Mouse (Mus musculus) heart, embryonic 12.5 days (tissue): ENCODE data around the gene Eri3. TPM values are rescaled to one million over a fixed set of nuclear protein-coding genes. Genes with fewer than 3 reads are reported as not detected.
A peak's percentile ranks its signal among the peaks of the same experiment; 100 is the strongest.

ENCODE experiments used
- ATAC-seq: fragments of 200-750 bp; cut with Nextera tagmentation; 2 replicates; pipeline ENCODE4 v1.8.0; 2017; ENCODE audit warnings: moderate TSS enrichment, moderate library complexity; ENCODE audit not compliant: insufficient number of reproducible peaks, low FRiP score
- H3K27ac ChIP-seq: fragments of 300-500 bp; sonication (generic); 2 replicates; pipeline ENCODE4 v1.5.1; 2016; ENCODE audit warnings: mild to moderate bottlenecking, moderate library complexity; ENCODE audit not compliant: poor library complexity, severe bottlenecking
- H3K27me3 ChIP-seq: fragments of 300-500 bp; sonication (generic); replicated peaks from 2 replicates; pipeline ENCODE4 v1.6.1; 2016; ENCODE audit warnings: mild to moderate bottlenecking, moderate library complexity
- H3K36me3 ChIP-seq: fragments of 300-500 bp; sonication (generic); 2 replicates; pipeline ENCODE4 v1.6.1; 2016; ENCODE audit warnings: mild to moderate bottlenecking, moderate library complexity
- H3K4me1 ChIP-seq: fragments of 300-500 bp; sonication (generic); replicated peaks from 2 replicates; pipeline ENCODE4 v1.6.1; 2016; ENCODE audit warnings: mild to moderate bottlenecking
- H3K4me2 ChIP-seq: fragments of 300-500 bp; sonication (generic); 2 replicates; pipeline ENCODE4 v1.6.1; 2016; ENCODE audit warnings: mild to moderate bottlenecking, moderate library complexity
- H3K4me3 ChIP-seq: fragments of 300-500 bp; sonication (generic); 2 replicates; pipeline ENCODE4 v1.5.1; 2016; ENCODE audit warnings: mild to moderate bottlenecking
- H3K9ac ChIP-seq: fragments of 300-500 bp; sonication (generic); 2 replicates; pipeline ENCODE4 v1.6.1; 2016; ENCODE audit warnings: mild to moderate bottlenecking, moderate library complexity
- H3K9me3 ChIP-seq: fragments of 300-500 bp; sonication (generic); replicated peaks from 2 replicates; pipeline ENCODE4 v1.6.1; 2016; ENCODE audit warnings: mild to moderate bottlenecking, moderate library complexity
- WGBS: fragments of 180-500 bp; shearing (Covaris S2); methylation state at CpG from one replicate; pipeline ENCODE4 v1.1.7; 2016; 5-methylcytosine and 5-hydroxymethylcytosine counted together
- polyA plus RNA-seq: library from polyadenylated mRNA; unstranded; fragments of >200 nt; fragmentation: Nextera tagmentation; extraction: Ambion mirVana; gene quantifications from 2 replicates; pipeline ENCODE4 v1.2.1, GENCODE M21; 2016

Eri3 gene
- polyA plus RNA-seq, 1 experiment from 2014 or later, result 119 TPM

- H3K4me2 ChIP-seq, result no peak overlapping the region
- H3K4me3 ChIP-seq, result no peak overlapping the region
- H3K4me1 ChIP-seq, result no peaks in the 10 kb centered on the region
- WGBS, result 80% methylated on average over 3 of the region's 3 CpGs
- H3K36me3 ChIP-seq, result no peaks in the 10 kb centered on the region
- H3K9ac ChIP-seq, result no peak overlapping the region
- no peaks in the 10 kb centered on the region for H3K9me3 ChIP-seq
- no peak for ATAC-seq
- H3K27me3 ChIP-seq, result no peaks in the 10 kb centered on the region
- H3K27ac ChIP-seq, result no peak overlapping the region
These were observed 4.7 kb upstream of the Eri3 start for GRCm38 (mm10) chr4:117545448-117545847.

GRCm38 (mm10) chr4:117546616-117547015 is 3.5 kb upstream of the Eri3 start:
- ATAC-seq, result no peak
- Histone ChIP-seq H3K4me3 (no peak overlapping the region), H3K36me3 (no peaks in the 10 kb centered on the region), H3K9ac (no peak overlapping the region), H3K9me3 (no peaks in the 10 kb centered on the region), H3K27me3 (no peaks in the 10 kb centered on the region), H3K4me2 (no peak overlapping the region), H3K4me1 (peaks cover 10% of the 10 kb centered on the region), H3K27ac (no peak overlapping the region)
- WGBS, result 72% methylated on average over 6 of the region's 6 CpGs

DNA sequence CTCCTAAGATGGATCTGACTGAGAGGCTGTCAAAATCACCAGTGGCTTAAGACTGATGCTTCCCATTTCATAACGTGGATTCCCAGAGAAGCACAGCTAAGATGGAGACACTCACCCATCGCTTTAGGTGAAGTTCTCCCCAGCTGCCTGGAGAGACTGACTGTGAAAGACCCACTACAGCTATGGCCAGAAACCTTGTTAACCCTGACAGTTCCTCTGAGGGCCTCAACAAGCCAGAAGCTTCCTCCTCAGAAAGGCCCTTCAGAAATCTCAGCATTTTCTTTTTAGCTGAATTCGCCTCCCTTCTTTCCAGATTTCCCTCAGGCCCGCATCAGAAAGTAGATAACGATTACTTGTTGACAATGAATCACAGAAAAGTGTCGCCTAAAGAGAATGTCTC is 589 bp upstream of the Eri3 start:
- Histone ChIP-seq H3K9ac (no peak overlapping the region), H3K27ac (no peak overlapping the region)
- no peak for ATAC-seq

DNA sequence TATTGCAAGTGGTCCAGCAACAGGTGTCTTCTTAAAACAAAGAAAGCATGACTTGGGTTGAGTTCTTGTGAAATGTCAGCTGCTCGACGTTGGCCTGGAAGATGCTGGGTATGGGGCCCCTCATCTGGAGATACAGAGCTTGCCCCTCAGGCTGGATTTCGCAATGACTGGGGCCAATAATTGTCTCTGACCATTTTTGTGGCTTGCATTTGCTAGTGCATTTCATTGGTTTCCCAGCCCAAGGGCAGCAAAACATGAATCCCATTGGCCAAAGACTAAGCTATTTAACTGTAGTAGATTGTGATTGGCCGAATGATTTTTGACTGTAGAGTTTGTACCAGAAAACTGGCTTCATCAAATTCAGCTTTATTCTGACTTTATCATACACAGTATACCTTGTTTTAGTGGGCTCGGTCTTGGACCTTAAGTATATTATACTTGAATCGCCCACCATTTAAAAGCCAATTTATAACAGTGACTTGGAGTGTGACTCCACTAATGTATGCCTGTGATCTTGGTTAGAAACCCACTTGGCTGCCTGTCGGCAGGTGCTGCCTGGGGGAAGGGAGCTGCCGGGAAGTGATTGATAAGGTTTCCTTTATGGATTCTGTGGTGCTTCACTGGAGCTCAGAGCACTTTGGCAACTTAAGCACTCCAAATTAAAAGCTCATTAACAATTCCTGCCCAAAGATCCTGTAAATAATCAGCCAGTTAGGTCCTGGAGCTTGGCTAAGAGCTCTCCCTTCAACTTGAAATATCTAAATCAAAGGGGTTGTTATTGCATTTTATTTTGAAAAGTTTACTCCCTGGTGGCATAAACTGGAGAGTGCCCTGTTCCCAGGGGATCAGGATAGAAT is 1.2 kb downstream of the Eri3 start:
- Histone ChIP-seq H3K9ac (peak overlapping the region; percentile 88; the same call in 1 of the 2 replicates), H3K9me3 (no peaks in the 10 kb centered on the region), H3K27ac (peak overlapping the region; percentile 74; the same call in 1 of the 2 replicates), H3K36me3 (0 out of 2 replicates have a peak, but pooled peaks cover 3% of the 10 kb centered on the region), H3K4me3 (peak overlapping the region; percentile 94), H3K4me1 (peaks cover 24% of the 10 kb centered on the region), H3K4me2 (peak overlapping the region; percentile 94), H3K27me3 (no peaks in the 10 kb centered on the region)
- 51% methylated on average over 8 of the region's 8 CpGs for WGBS
- no peak for ATAC-seq

More for the DNA sequence above, 589 bp upstream of the Eri3 start:
- Histone ChIP-seq H3K4me2 (peak overlapping the region; percentile 37), H3K4me3 (no peak overlapping the region), H3K27me3 (no peaks in the 10 kb centered on the region), H3K36me3 (0 out of 2 replicates have a peak, but pooled peaks cover 3% of the 10 kb centered on the region), H3K4me1 (peaks cover 16% of the 10 kb centered on the region), H3K9me3 (no peaks in the 10 kb centered on the region)
- 40% methylated on average over 6 of the region's 6 CpGs for WGBS

DNA sequence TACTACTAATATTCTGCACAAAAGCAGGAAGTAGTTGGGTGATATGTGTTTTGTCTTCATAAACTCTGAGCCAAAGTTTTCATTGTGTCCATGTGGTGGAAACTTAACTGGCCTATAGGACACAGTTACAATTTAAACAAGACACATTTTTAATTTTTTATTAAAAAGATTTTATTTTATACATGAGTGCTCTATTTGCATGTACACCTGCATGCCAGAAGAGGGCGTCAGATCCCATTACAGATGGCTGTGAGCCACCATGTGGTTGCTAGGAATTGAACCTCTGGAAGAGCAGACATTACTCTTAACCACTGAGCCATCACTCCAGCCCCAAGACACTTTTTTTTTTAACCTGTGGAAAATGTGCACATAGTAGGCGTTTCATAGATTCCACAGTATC is 5.3 kb downstream of the Eri3 start:
- ATAC-seq, result no peak
- 48% methylated on average over 2 of the region's 2 CpGs for WGBS
- H3K4me1 ChIP-seq, result peaks cover 43% of the 10 kb centered on the region

GRCm38 (mm10) chr4:117556372-117556771 is 6.2 kb downstream of the Eri3 start:
- no peaks in the 10 kb centered on the region for H3K9me3 ChIP-seq
- H3K36me3 ChIP-seq, result peaks cover 10% of the 10 kb centered on the region; the same call in 1 of the 2 replicates
- no peak overlapping the region for H3K27ac ChIP-seq
- H3K4me1 ChIP-seq, result peaks cover 35% of the 10 kb centered on the region
- no peaks in the 10 kb centered on the region for H3K27me3 ChIP-seq
- no peak overlapping the region for H3K9ac ChIP-seq
- no peak overlapping the region for H3K4me2 ChIP-seq
- 50% methylated on average over 5 of the region's 5 CpGs for WGBS
- no peak overlapping the region for H3K4me3 ChIP-seq
- ATAC-seq, result no peak

More for the DNA sequence above, 5.3 kb downstream of the Eri3 start:
- Histone ChIP-seq H3K27ac (no peak overlapping the region), H3K9ac (no peak overlapping the region), H3K4me2 (no peak overlapping the region), H3K27me3 (no peaks in the 10 kb centered on the region), H3K36me3 (peaks cover 10% of the 10 kb centered on the region; the same call in 1 of the 2 replicates), H3K4me3 (no peak overlapping the region), H3K9me3 (no peaks in the 10 kb centered on the region)

GRCm38 (mm10) chr4:117557068-117557645 is 7.0 kb downstream of the Eri3 start:
- ATAC-seq, result no peak
- H3K27ac ChIP-seq, result no peak overlapping the region
- H3K4me1 ChIP-seq, result peaks cover 29% of the 10 kb centered on the region
- no peak overlapping the region for H3K4me2 ChIP-seq
- H3K36me3 ChIP-seq, result peaks cover 11% of the 10 kb centered on the region; the same call in 1 of the 2 replicates
- H3K4me3 ChIP-seq, result no peak overlapping the region
- H3K27me3 ChIP-seq, result no peaks in the 10 kb centered on the region
- H3K9me3 ChIP-seq, result no peaks in the 10 kb centered on the region
- WGBS, result 50% methylated on average over 5 of the region's 5 CpGs
- no peak overlapping the region for H3K9ac ChIP-seq

GRCm38 (mm10) chr4:117563967-117564366 is 13.8 kb downstream of the Eri3 start:
- Histone ChIP-seq H3K4me1 (peaks cover 26% of the 10 kb centered on the region), H3K4me2 (0 out of 2 replicates have a peak overlapping the region, but pooled peaks have one; percentile 20), H3K27me3 (no peaks in the 10 kb centered on the region), H3K36me3 (peaks cover 24% of the 10 kb centered on the region), H3K4me3 (no peak overlapping the region), H3K9ac (no peak overlapping the region), H3K27ac (no peak overlapping the region), H3K9me3 (no peaks in the 10 kb centered on the region)
- ATAC-seq, result no peak
- 22% methylated on average over 9 of the region's 9 CpGs for WGBS

- Histone ChIP-seq H3K27ac (no peak overlapping the region), H3K4me2 (no peak overlapping the region), H3K27me3 (no peaks in the 10 kb centered on the region), H3K36me3 (peaks cover 20% of the 10 kb centered on the region), H3K9ac (no peak overlapping the region), H3K4me3 (no peak overlapping the region), H3K9me3 (no peaks in the 10 kb centered on the region), H3K4me1 (peaks cover 27% of the 10 kb centered on the region)
- 83% methylated on average over 2 of the region's 2 CpGs for WGBS
- no peak for ATAC-seq
These were observed 18.7 kb downstream of the Eri3 start for GRCm38 (mm10) chr4:117568846-117569245.

DNA sequence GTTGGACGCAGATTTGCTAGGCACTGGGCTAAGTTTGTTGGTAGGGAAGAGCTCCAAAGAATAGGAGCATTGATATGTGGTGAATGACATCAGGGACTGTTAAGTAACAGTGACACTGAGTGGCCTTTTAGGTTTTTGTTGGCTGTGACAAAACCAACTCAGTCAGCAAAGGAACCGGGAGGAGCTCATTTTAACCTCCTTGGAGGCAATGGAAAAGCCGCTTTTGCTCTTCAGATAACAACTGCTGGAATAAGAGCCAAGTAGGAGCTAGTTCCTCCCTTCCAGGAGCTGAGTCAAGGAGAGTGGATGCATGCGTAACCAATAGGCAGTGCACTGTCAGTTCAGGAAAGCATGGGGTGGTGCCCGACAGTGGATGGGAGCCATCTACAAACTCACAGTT is 20.8 kb downstream of the Eri3 start:
- Histone ChIP-seq H3K4me1 (peaks cover 28% of the 10 kb centered on the region), H3K9me3 (no peaks in the 10 kb centered on the region), H3K9ac (no peak overlapping the region), H3K27ac (no peak overlapping the region), H3K27me3 (no peaks in the 10 kb centered on the region), H3K36me3 (peaks cover 18% of the 10 kb centered on the region), H3K4me3 (no peak overlapping the region), H3K4me2 (no peak overlapping the region)
- WGBS, result 59% methylated on average over 5 of the region's 5 CpGs
- ATAC-seq, result peak; percentile 72

- WGBS, result 88% methylated on average over 1 of the region's 1 CpGs
- H3K27ac ChIP-seq, result no peak overlapping the region
- ATAC-seq, result no peak
These were observed 27.4 kb downstream of the Eri3 start for GRCm38 (mm10) chr4:117577579-117577978.

More at GRCm38 (mm10) chr4:117577579-117577978, 27.4 kb downstream of the Eri3 start:
- Histone ChIP-seq H3K4me3 (no peak overlapping the region), H3K9ac (no peak overlapping the region), H3K4me1 (peaks cover 31% of the 10 kb centered on the region), H3K4me2 (no peak overlapping the region), H3K36me3 (peaks cover 25% of the 10 kb centered on the region), H3K9me3 (no peaks in the 10 kb centered on the region), H3K27me3 (no peaks in the 10 kb centered on the region)
